Mouse (Mus musculus) midbrain, embryonic 14.5 days (tissue): Measurements from ENCODE around the gene Cox7a1. TPM values are rescaled to one million over a fixed set of nuclear protein-coding genes. Genes with fewer than 3 reads are reported as not detected.
A peak's percentile ranks its signal among the peaks of the same experiment; 100 is the strongest.

Source experiments
- ATAC-seq: fragments of 200-750 bp; cut with Nextera tagmentation; 2 replicates; pipeline ENCODE4 v1.8.0; 2017; ENCODE audit warnings: moderate number of reproducible peaks, moderate library complexity; ENCODE audit not compliant: low FRiP score, low TSS enrichment
- DNase-seq: peaks from one replicate; pipeline ENCODE4 v3.0.0-alpha.2; 2015
- H3K27ac ChIP-seq: fragments of 300-500 bp; sonication (generic); replicated peaks from 2 replicates; pipeline ENCODE4 v1.5.1; 2014; ENCODE audit warnings: mild to moderate bottlenecking, low read depth, low read length, moderate library complexity
- H3K27me3 ChIP-seq: fragments of 300-500 bp; sonication (generic); 2 replicates; pipeline ENCODE4 v1.6.1; 2014; ENCODE audit warnings: low read length, control low read depth, mixed read lengths; ENCODE audit not compliant: control insufficient read depth, insufficient read depth
- H3K36me3 ChIP-seq: fragments of 300-500 bp; sonication (generic); 2 replicates; pipeline ENCODE4 v1.6.1; 2014; ENCODE audit warnings: low read length, control low read depth; ENCODE audit not compliant: control insufficient read depth, insufficient read depth
- H3K4me1 ChIP-seq: fragments of 300-500 bp; sonication (generic); 2 replicates; pipeline ENCODE4 v1.6.1; 2014; ENCODE audit warnings: mild to moderate bottlenecking, antibody characterized with exemption, low read length, control low read depth; ENCODE audit not compliant: control insufficient read depth, insufficient read depth
- H3K4me2 ChIP-seq: fragments of 300-500 bp; sonication (generic); 2 replicates; pipeline ENCODE4 v1.6.1; 2014; ENCODE audit warnings: mild to moderate bottlenecking, low read length, moderate library complexity
- H3K4me3 ChIP-seq: fragments of 300-500 bp; sonication (generic); replicated peaks from 2 replicates; pipeline ENCODE4 v1.5.1; 2014; ENCODE audit warnings: low read depth, low read length
- H3K9ac ChIP-seq: fragments of 300-500 bp; sonication (generic); replicated peaks from 2 replicates; pipeline ENCODE4 v1.6.1; 2014; ENCODE audit warnings: mild to moderate bottlenecking, low read length, moderate library complexity
- H3K9me3 ChIP-seq: fragments of 300-500 bp; sonication (generic); 2 replicates; pipeline ENCODE4 v1.6.1; 2016; ENCODE audit warnings: low read length, control low read depth, mixed read lengths; ENCODE audit not compliant: control insufficient read depth
- WGBS: fragments of 180-500 bp; shearing (Covaris S2); extraction: QIAGEN DNeasy Blood & Tissue Kit; methylation state at CpG from one replicate; pipeline ENCODE4 v1.1.7; 2014; 5-methylcytosine and 5-hydroxymethylcytosine counted together
- polyA plus RNA-seq: library from polyadenylated mRNA; unstranded; fragments of >200 nt; fragmentation: Nextera tagmentation; extraction: Ambion mirVana; gene quantifications from 2 replicates; pipeline ENCODE4 v1.2.1, GENCODE M21; 2014

The Cox7a1 gene
- polyA plus RNA-seq = 5.5 TPM in 2 replicates

- no peaks in the 10 kb centered on the region for H3K9me3 ChIP-seq
- no peaks in the 10 kb centered on the region for H3K27me3 ChIP-seq
- no peak within 1 kb of the TSS for H3K27ac ChIP-seq
- H3K9ac ChIP-seq = no peak within 1 kb of the TSS; the same call in 1 of the 2 replicates
- peaks cover 4% of the 10 kb centered on the region; the same call in 1 of the 2 replicates for H3K4me1 ChIP-seq
- H3K36me3 ChIP-seq = peaks cover 38% of the 10 kb centered on the region
- DNase-seq = peak; percentile 76
- ATAC-seq = peak; percentile 41; the same call in 1 of the 2 replicates
- under 1% methylated on average over 11 of the region's 11 CpGs for WGBS
- peak within 1 kb of the TSS; percentile 34 for H3K4me2 ChIP-seq
- no peak within 1 kb of the TSS for H3K4me3 ChIP-seq
Observed at GRCm38 (mm10) chr7:30183879-30184289, at the start of gene Cox7a1. Cox7a1 (plus strand) TSS chr7:30184144.

GRCm38 (mm10) chr7:30136826-30137225 lies 47.1 kb upstream of the Cox7a1 start:
- Histone ChIP-seq H3K27ac (no peak overlapping the region), H3K4me2 (no peak overlapping the region), H3K4me1 (no peaks in the 10 kb centered on the region), H3K9me3 (0 out of 2 replicates have a peak, but pooled peaks cover 10% of the 10 kb centered on the region), H3K27me3 (no peaks in the 10 kb centered on the region), H3K9ac (no peak overlapping the region), H3K36me3 (peaks cover 54% of the 10 kb centered on the region), H3K4me3 (no peak overlapping the region)
- ATAC-seq = no peak
- DNase-seq = no peak
- 93% methylated on average over 10 of the region's 10 CpGs for WGBS

- Histone ChIP-seq H3K27ac (peak overlapping the region; percentile 83), H3K9me3 (peaks cover 16% of the 10 kb centered on the region; the same call in 1 of the 2 replicates), H3K27me3 (no peaks in the 10 kb centered on the region), H3K36me3 (peaks cover 12% of the 10 kb centered on the region; the same call in 1 of the 2 replicates), H3K9ac (peak overlapping the region; percentile 62), H3K4me1 (no peaks in the 10 kb centered on the region), H3K4me2 (peak overlapping the region; percentile 64), H3K4me3 (peak overlapping the region; percentile 48)
- DNase-seq (no peak), ATAC-seq (peak; percentile 38; the same call in 1 of the 2 replicates)
- WGBS = 15% methylated on average over 8 of the region's 8 CpGs
Observed at GRCm38 (mm10) chr7:30143170-30143554, 40.8 kb upstream of the Cox7a1 start.

GRCm38 (mm10) chr7:30143555-30144209 lies 40.3 kb upstream of the Cox7a1 start:
- H3K4me3 ChIP-seq = peak overlapping the region; percentile 48
- DNase-seq = peak; percentile 95
- H3K27ac ChIP-seq = peak overlapping the region; percentile 83
- no peaks in the 10 kb centered on the region for H3K4me1 ChIP-seq
- ATAC-seq = peak; percentile 94
- no peaks in the 10 kb centered on the region for H3K27me3 ChIP-seq
- H3K9ac ChIP-seq = peak overlapping the region; percentile 62
- H3K36me3 ChIP-seq = peaks cover 12% of the 10 kb centered on the region; the same call in 1 of the 2 replicates
- peak overlapping the region; percentile 64 for H3K4me2 ChIP-seq
- H3K9me3 ChIP-seq = peaks cover 19% of the 10 kb centered on the region; the same call in 1 of the 2 replicates
- WGBS = 1% methylated on average over 35 of the region's 35 CpGs

GRCm38 (mm10) chr7:30147011-30147410 lies 36.9 kb upstream of the Cox7a1 start:
- 91% methylated on average over 5 of the region's 5 CpGs for WGBS
- peaks cover 4% of the 10 kb centered on the region; the same call in 1 of the 2 replicates for H3K36me3 ChIP-seq
- ATAC-seq = no peak

GRCm38 (mm10) chr7:30154040-30154439 lies 29.9 kb upstream of the Cox7a1 start:
- 95% methylated on average over 1 of the region's 1 CpGs for WGBS
- ATAC-seq (no peak), DNase-seq (no peak)

More at GRCm38 (mm10) chr7:30147011-30147410, 36.9 kb upstream of the Cox7a1 start:
- H3K9me3 ChIP-seq = peaks cover 41% of the 10 kb centered on the region
- H3K4me3 ChIP-seq = no peak overlapping the region
- H3K9ac ChIP-seq = no peak overlapping the region
- DNase-seq = no peak
- no peak overlapping the region for H3K4me2 ChIP-seq
- H3K4me1 ChIP-seq = no peaks in the 10 kb centered on the region
- H3K27ac ChIP-seq = no peak overlapping the region
- no peaks in the 10 kb centered on the region for H3K27me3 ChIP-seq

GRCm38 (mm10) chr7:30155507-30155906 lies 28.4 kb upstream of the Cox7a1 start:
- Histone ChIP-seq H3K36me3 (peaks cover 39% of the 10 kb centered on the region), H3K4me2 (no peak overlapping the region), H3K9ac (no peak overlapping the region), H3K9me3 (peaks cover 81% of the 10 kb centered on the region), H3K27me3 (no peaks in the 10 kb centered on the region), H3K4me1 (no peaks in the 10 kb centered on the region), H3K4me3 (no peak overlapping the region), H3K27ac (no peak overlapping the region)
- ATAC-seq = no peak
- no peak for DNase-seq
- WGBS = 97% methylated on average over 3 of the region's 3 CpGs

More at GRCm38 (mm10) chr7:30154040-30154439, 29.9 kb upstream of the Cox7a1 start:
- no peak overlapping the region for H3K4me3 ChIP-seq
- H3K4me1 ChIP-seq = no peaks in the 10 kb centered on the region
- H3K36me3 ChIP-seq = peaks cover 27% of the 10 kb centered on the region
- peaks cover 80% of the 10 kb centered on the region for H3K9me3 ChIP-seq
- H3K27me3 ChIP-seq = no peaks in the 10 kb centered on the region
- H3K4me2 ChIP-seq = no peak overlapping the region
- no peak overlapping the region for H3K27ac ChIP-seq
- no peak overlapping the region for H3K9ac ChIP-seq

- no peak overlapping the region for H3K9ac ChIP-seq
- no peak overlapping the region for H3K4me2 ChIP-seq
- H3K9me3 ChIP-seq = peaks cover 81% of the 10 kb centered on the region
- H3K27me3 ChIP-seq = no peaks in the 10 kb centered on the region
- no peak for DNase-seq
- no peak for ATAC-seq
- H3K27ac ChIP-seq = no peak overlapping the region
- 97% methylated on average over 5 of the region's 5 CpGs for WGBS
- H3K4me1 ChIP-seq = 0 out of 2 replicates have a peak, but pooled peaks cover 5% of the 10 kb centered on the region
- peaks cover 67% of the 10 kb centered on the region for H3K36me3 ChIP-seq
- H3K4me3 ChIP-seq = no peak overlapping the region
Observed at GRCm38 (mm10) chr7:30163113-30163512, 20.8 kb upstream of the Cox7a1 start.

- no peak for ATAC-seq
- peaks cover 51% of the 10 kb centered on the region for H3K36me3 ChIP-seq
Observed at GRCm38 (mm10) chr7:30164745-30165144, 19.2 kb upstream of the Cox7a1 start.

More at GRCm38 (mm10) chr7:30164745-30165144, 19.2 kb upstream of the Cox7a1 start:
- peaks cover 10% of the 10 kb centered on the region; the same call in 1 of the 2 replicates for H3K4me1 ChIP-seq
- WGBS = 95% methylated on average over 2 of the region's 2 CpGs
- H3K4me2 ChIP-seq = no peak overlapping the region
- H3K9me3 ChIP-seq = peaks cover 66% of the 10 kb centered on the region
- DNase-seq = no peak
- H3K4me3 ChIP-seq = no peak overlapping the region
- H3K27me3 ChIP-seq = no peaks in the 10 kb centered on the region
- no peak overlapping the region for H3K9ac ChIP-seq
- H3K27ac ChIP-seq = no peak overlapping the region
